Mouse (Mus musculus): Measurements from ENCODE around the gene Gpbp1. TPM values are rescaled to one million over a fixed set of nuclear protein-coding genes. Genes with fewer than 3 reads are reported as not detected.

Gpbp1 gene
- total RNA-seq, 2 experiments from 2014 or later, result 75.1 to 82.4 TPM

Other genes starting within 250 kb of the Gpbp1 start
- gene Actbl2, start 235.1 kb downstream of the Gpbp1 start, total RNA-seq (2021), result not detected
- not detected for gene Gm49496, start 59.8 kb upstream of the Gpbp1 start, total RNA-seq (2021)
- gene Gm10198, start 102.7 kb upstream of the Gpbp1 start, total RNA-seq (2021), result not detected
- gene Mier3, start 190.9 kb upstream of the Gpbp1 start, total RNA-seq (2021), result 10 to 100 TPM; 26.9 to 31.8 TPM